16 mouse cellular contexts compared by ENCODE assay signal in the genomic region with DNA sequence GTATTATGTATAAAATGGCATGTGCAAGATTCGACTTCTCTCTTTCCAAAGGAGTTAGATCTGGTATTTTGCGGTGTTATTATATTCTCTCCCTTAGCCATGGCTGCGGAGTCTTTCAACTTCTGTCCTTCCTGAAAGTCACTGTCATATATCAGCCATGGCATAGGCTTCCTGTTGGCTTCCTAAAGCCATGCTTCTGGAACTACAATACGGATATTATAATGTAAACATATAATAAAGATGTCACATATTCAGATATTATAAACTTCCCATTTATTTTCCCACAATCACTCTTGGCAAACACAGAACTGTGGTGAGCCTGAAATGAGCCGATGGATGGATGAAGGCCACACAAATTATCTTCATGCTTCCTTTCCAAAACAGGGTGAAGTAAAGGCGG.
"Had no signal": no experiment of that assay in that cellular context is flagged by ENCODE, and none has a peak within 500 bp of the region (broad histone marks: within the 10 kb centered on the region; RNA-seq: fewer than 3 reads in every experiment).

No protein-coding gene starts in this region.

- H3K36me3 ChIP-seq: neural tube, embryonic 13.5 days; neural tube, embryonic 15.5 days; stomach, embryonic 15.5 days had no signal

- H3K4me2 ChIP-seq: neural tube, embryonic 13.5 days; neural tube, embryonic 15.5 days; stomach, embryonic 15.5 days had no signal

- H3K9me3 ChIP-seq: neural tube, embryonic 13.5 days; neural tube, embryonic 15.5 days; stomach, embryonic 15.5 days had no signal

- H3K27ac ChIP-seq: neural tube, embryonic 13.5 days; neural tube, embryonic 15.5 days; stomach, embryonic 15.5 days; stomach, postnatal 0 days had no signal

- H3K4me3 ChIP-seq: neural tube, embryonic 13.5 days; neural tube, embryonic 15.5 days; stomach, embryonic 15.5 days had no signal

- H3K4me1 ChIP-seq: neural tube, embryonic 13.5 days; neural tube, embryonic 15.5 days; stomach, embryonic 15.5 days had no signal

- H3K9ac ChIP-seq: neural tube, embryonic 13.5 days; neural tube, embryonic 15.5 days; stomach, embryonic 15.5 days had no signal

- DNase-seq: retina, postnatal 1 day; right cerebral cortex, adult 18-20 months; right cerebral cortex, postnatal 14 days; right cerebral cortex, postnatal 25 days; right cerebral cortex, postnatal 4 days; spleen, adult 18-20 months; thymus, adult 18-20 months; thymus, adult 2 months; thymus, postnatal 14 days; thymus, postnatal 25 days; thymus, postnatal 36 days; thymus, postnatal 4 days had no signal

- H3K27me3 ChIP-seq: neural tube, embryonic 13.5 days; neural tube, embryonic 15.5 days; stomach, embryonic 15.5 days had no signal
